Mouse (Mus musculus) brain, adult 2 months (tissue): ENCODE measurements at regions not wholly inside any gene's neighbourhood (a gene's known extent, or its start where the extent isn't known, plus 50 kb on each side); places are given as distances from the start of the nearest gene placed in this dataset.

Experiments used
- DNase-seq: peaks from one replicate; pipeline ENCODE4 v3.0.0; 2011; ENCODE audit warnings: low read depth, low spot score

- DNase-seq, result peak; percentile 20
Observed at GRCm38 (mm10) chr2:98901591-98902323, 234.7 kb upstream of the Gm10800 start.
